Mouse (Mus musculus) olfactory bulb, adult 2 months (tissue): ENCODE results near the gene Sox15. TPM values are rescaled to one million over a fixed set of nuclear protein-coding genes. Genes with fewer than 3 reads are reported as not detected.
"Not testable (repeated sequence)": the region's sequence is repeated elsewhere in the genome, so short reads cannot be mapped to it uniquely, and the experiment has no call there.

Source experiments
- H3K27ac ChIP-seq: fragments of 200-500 bp; 2 replicates; pipeline ENCODE4 v1.5.1; 2012; ENCODE audit warnings: low read depth, low read length; ENCODE audit not compliant: insufficient read depth
- H3K4me1 ChIP-seq: fragments of 200-500 bp; 2 replicates; pipeline ENCODE4 v1.6.1; 2012; ENCODE audit warnings: low read length; ENCODE audit not compliant: control insufficient read depth, insufficient read depth
- H3K4me3 ChIP-seq: fragments of 200-500 bp; 2 replicates; pipeline ENCODE4 v1.5.1; 2012; ENCODE audit warnings: mild to moderate bottlenecking, low read depth, low read length, moderate library complexity; ENCODE audit not compliant: insufficient read depth
- CTCF ChIP-seq: fragments of 200-500 bp; IDR thresholded peaks from 2 replicates; pipeline ENCODE4 v1.5.1; 2012; ENCODE audit warnings: low read depth, mild to moderate bottlenecking, low read length, moderate library complexity; ENCODE audit not compliant: insufficient read depth
- POLR2A ChIP-seq: fragments of 200-500 bp; IDR thresholded peaks from 2 replicates; pipeline ENCODE4 v1.6.1; 2012; ENCODE audit warnings: mild to moderate bottlenecking, low read depth, low read length, moderate library complexity; ENCODE audit not compliant: insufficient read depth
- WGBS: fragments of 180-500 bp; shearing (Covaris S2); methylation state at CpG from one replicate; pipeline ENCODE4 v1.1.7; 2018; 5-methylcytosine and 5-hydroxymethylcytosine counted together
- polyA plus RNA-seq: library from polyadenylated mRNA; stranded (reverse); fragments of >200 nt; gene quantifications from 2 replicates; pipeline ENCODE4 v1.2.4, GENCODE M21; 2012; ENCODE audit warnings: low replicate concordance; ENCODE audit not compliant: missing spikeins, insufficient read depth, insufficient read length

The Sox15 gene
- polyA plus RNA-seq, 1 experiment: not detected

DNA sequence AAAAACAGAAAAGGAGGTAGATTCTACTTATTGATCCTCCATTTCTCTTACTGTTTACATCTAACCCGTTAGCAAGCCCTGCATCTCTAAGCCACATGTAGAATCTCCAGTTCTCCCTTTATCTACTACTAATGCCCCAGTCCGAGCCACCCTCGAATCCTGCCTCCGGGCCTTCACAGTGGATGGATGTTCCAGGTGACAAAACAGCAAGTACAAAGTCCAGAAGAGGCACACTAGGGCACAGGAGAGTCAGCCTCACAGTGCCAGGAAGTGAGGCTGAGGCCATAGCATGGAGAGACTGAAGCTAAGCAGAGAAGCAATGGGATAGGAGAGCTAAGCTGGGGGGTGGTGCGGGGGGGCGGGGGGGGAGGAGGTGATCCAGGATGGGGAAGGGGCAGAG is 37.7 kb downstream of the Sox15 start:
- no peak for TF ChIP-seq CTCF
- TF ChIP-seq POLR2A: no peak
- 90% methylated on average over 6 of the region's 6 CpGs for WGBS
- H3K4me3 ChIP-seq: no peak overlapping the region
- peaks cover 15% of the 10 kb centered on the region for H3K4me1 ChIP-seq
- H3K27ac ChIP-seq: no peak overlapping the region

GRCm38 (mm10) chr11:69693421-69693965 is 38.4 kb downstream of the Sox15 start:
- WGBS: 68% methylated on average over 11 of the region's 11 CpGs
- H3K4me1 ChIP-seq: peaks cover 15% of the 10 kb centered on the region
- TF ChIP-seq POLR2A: no peak
- TF ChIP-seq CTCF: no peak
- H3K27ac ChIP-seq: no peak overlapping the region
- H3K4me3 ChIP-seq: no peak overlapping the region

DNA sequence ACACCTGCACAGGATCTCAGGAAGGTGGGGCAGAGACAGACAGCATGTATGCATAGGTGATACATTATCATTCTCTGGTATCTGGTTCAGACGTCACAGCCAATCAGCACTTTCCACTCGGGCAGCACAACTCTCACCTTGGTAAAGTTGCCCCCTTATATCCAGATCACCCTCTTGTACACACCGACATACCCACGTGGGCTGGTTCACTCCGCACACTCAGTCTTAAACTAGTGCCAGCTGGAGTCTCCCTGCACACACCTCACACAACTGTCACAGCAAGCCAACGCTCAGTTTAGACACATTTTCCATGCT is 39.9 kb downstream of the Sox15 start:
- Histone ChIP-seq H3K4me3 (peak overlapping the region; percentile 34), H3K4me1 (peaks cover 15% of the 10 kb centered on the region), H3K27ac (no peak overlapping the region)
- 9% methylated on average over 6 of the region's 6 CpGs for WGBS
- TF ChIP-seq POLR2A: no peak
- no peak for TF ChIP-seq CTCF

DNA sequence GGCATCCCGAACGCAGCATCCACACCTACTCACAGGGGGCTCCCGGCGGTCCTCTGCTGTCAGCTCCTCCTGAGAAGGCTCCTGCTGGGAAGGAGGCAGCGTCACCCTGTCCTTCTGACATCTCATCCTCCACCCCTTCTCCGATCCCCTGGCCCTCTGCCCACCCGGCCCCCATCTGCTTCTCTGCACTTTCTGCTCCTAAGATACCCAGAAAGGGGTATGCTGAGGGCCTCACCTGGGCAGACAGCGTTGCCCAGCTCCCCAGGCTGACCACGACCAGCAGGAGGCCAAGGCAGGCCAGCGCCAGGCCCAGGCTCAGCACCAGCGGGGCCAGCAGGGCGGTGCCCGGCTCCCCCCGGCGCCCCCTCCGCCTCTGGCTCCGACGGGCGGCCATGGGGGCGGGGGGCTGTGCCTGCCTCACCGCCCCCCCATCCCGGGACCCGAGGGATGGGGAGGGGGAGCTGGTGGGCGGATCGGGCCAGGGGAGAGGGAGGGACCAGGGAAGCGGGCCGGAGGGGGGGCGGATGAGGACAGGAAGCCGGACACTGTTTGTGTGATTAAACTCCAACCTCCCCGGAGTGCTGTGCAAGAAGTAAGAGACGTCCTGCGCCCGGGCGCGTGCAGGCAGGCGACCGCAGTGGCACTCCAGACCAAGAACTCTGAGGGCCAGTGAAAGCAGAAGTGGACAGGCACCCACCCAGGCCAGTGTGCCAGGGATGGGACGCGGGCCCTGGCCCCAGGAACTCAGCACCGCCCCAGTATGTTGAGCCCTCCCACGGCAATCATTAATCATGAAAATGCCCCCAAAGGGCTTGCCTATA is 40.5 kb downstream of the Sox15 start, which contains the start of the genes Tnfsf12 and Tnfsfm13:
Tnfsf12 (minus strand) TSS at position 489 of the 821 bp plus-strand sequence.
Tnfsfm13 (minus strand) TSS at position 738 of the 821 bp plus-strand sequence.
- Histone ChIP-seq H3K4me3 (peak within 1 kb of the TSS; percentile 34), H3K4me1 (peaks cover 15% of the 10 kb centered on the region), H3K27ac (no peak within 1 kb of the TSS; the same call in 1 of the 2 replicates)
- 5% methylated on average over 40 of the region's 41 CpGs for WGBS
- no peak for TF ChIP-seq CTCF
- no peak for TF ChIP-seq POLR2A

- H3K4me3 ChIP-seq: no peak overlapping the region
- no peak for TF ChIP-seq CTCF
- TF ChIP-seq POLR2A: no peak
- H3K27ac ChIP-seq: no peak overlapping the region
- peaks cover 12% of the 10 kb centered on the region for H3K4me1 ChIP-seq
- 91% methylated on average over 3 of the region's 3 CpGs for WGBS
Observed at GRCm38 (mm10) chr11:69697396-69697795, 42.3 kb downstream of the Sox15 start.

DNA sequence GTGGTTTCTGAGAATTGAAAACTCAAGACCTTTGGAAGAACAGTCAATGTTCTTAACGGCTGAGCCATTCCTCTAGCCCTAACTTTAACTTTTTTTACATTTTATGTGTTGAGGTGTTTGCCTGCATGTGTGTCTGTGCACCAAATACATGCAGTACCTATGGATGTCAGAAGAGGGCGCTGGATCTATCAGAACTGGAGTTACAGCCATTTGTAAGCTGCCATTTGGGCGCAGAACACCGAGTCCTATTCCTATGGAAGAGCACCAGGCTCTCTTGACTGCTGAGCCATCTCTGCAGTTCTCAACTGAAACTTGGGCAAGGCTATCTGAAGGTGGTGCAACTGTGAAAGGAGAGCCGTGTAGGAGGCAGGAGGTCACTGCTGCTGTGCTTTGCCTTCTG is 43.5 kb downstream of the Sox15 start:
- no peak overlapping the region for H3K4me3 ChIP-seq
- 72% methylated on average over 5 of the region's 5 CpGs for WGBS
- H3K27ac ChIP-seq: no peak overlapping the region
- TF ChIP-seq POLR2A (no peak), CTCF (no peak)
- H3K4me1 ChIP-seq: peaks cover 12% of the 10 kb centered on the region

GRCm38 (mm10) chr11:69699595-69699994 is 44.5 kb downstream of the Sox15 start:
- Histone ChIP-seq H3K27ac (no peak overlapping the region), H3K4me1 (peaks cover 12% of the 10 kb centered on the region), H3K4me3 (no peak overlapping the region)
- 92% methylated on average over 1 of the region's 1 CpGs for WGBS
- TF ChIP-seq POLR2A: no peak
- no peak for TF ChIP-seq CTCF

DNA sequence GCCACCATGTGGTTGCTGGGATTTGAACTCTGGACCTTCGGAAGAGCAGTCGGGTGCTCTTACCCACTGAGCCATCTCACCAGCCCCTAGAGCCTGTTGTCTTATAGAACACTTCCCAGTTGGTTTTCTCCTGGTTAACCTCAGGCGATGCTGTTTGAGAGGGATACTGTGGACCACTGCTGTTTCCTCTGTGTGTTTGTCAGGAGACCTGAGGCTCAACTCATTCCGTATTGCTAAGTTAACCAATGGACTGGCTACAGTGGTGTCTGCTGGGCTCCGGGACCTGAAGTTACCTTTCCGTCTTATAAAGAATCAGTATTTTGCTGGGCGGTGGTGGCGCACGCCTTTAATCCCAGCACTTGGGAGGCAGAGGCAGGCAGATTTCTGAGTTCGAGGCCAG is 47.8 kb downstream of the Sox15 start:
- not testable (repeated sequence) for H3K4me1 ChIP-seq, H3K27ac ChIP-seq, H3K4me3 ChIP-seq
- 96% methylated on average over 10 of the region's 10 CpGs for WGBS

DNA sequence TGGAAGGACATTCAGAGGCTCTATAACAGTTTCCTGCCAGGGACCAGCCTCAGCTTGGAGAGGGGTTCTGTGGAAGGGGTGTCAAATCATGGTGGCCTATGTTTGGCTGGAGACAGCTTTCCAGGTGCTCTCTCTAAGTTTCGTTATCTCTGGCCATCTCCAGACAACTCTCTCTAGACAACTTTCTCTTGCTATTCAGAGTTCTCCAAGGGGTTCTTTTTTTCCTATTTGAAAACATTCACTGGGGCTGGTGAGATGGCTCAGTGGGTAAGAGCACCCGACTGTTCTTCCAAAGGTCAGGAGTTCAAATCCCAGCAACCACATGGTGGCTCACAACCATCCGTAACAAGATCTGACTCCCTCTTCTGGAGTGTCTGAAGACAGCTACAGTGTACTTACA is 48.3 kb downstream of the Sox15 start:
- H3K4me3 ChIP-seq, H3K27ac ChIP-seq, H3K4me1 ChIP-seq: not testable (repeated sequence)
- 86% methylated on average over 3 of the region's 3 CpGs for WGBS
